Mouse (Mus musculus): ENCODE data around the gene Tulp1. TPM values are rescaled to one million over a fixed set of nuclear protein-coding genes. Genes with fewer than 3 reads are reported as not detected.
"Not testable (repeated sequence)": the region's sequence is repeated elsewhere in the genome, so short reads cannot be mapped to it uniquely, and the experiment has no call there.

Tulp1 gene
- polyA plus RNA-seq, 1 experiment from 2014 or later: 1.5 TPM

DNA sequence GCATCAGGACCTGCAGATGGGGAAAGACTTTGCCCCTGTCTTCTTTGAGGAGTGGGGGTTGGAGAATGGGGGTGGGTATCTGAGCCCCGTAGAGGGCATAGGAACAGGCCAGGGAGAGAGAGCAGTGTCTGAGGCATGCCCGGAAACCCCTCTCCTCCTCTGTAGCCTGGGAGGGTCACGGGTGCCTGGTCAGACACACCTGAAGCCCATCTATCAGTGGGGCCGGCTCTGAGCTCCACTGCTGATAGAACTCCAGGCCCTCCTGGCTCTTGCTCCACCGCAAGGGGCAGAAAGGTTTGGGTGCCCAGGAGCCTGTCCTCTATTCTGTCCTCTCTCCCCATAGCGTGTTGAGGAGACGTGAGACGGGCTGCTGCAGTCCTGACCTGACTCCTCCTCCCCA is 39.3 kb downstream of the Tulp1 start:
- H3K4me2 ChIP-seq: no peak overlapping the region
- no peaks in the 10 kb centered on the region for H3K9me3 ChIP-seq (replicated peaks)
- no peak overlapping the region for H3K9ac ChIP-seq (replicated peaks)
- peaks cover 24% of the 10 kb centered on the region for H3K4me1 ChIP-seq
- no peak overlapping the region for H3K4me3 ChIP-seq (replicated peaks)
- H3K36me3 ChIP-seq: peaks cover 9% of the 10 kb centered on the region; the same call in 1 of the 2 replicates
- no peaks in the 10 kb centered on the region for H3K27me3 ChIP-seq (replicated peaks)
- no peak for ATAC-seq (ENCODE audit: low FRiP score)
- 95% methylated on average over 8 of the region's 8 CpGs for WGBS
- H3K27ac ChIP-seq (replicated peaks): no peak overlapping the region

- not testable (repeated sequence) for H3K4me3 ChIP-seq (replicated peaks); H3K36me3 ChIP-seq; H3K4me2 ChIP-seq; H3K27ac ChIP-seq (replicated peaks); H3K9ac ChIP-seq (replicated peaks); ATAC-seq (ENCODE audit: low FRiP score); H3K9me3 ChIP-seq (replicated peaks); H3K27me3 ChIP-seq (replicated peaks)
- 91% methylated on average over 7 of the region's 7 CpGs for WGBS
- peaks cover 14% of the 10 kb centered on the region for H3K4me1 ChIP-seq
Measured at GRCm38 (mm10) chr17:28324416-28324815, 40.6 kb downstream of the Tulp1 start.

DNA sequence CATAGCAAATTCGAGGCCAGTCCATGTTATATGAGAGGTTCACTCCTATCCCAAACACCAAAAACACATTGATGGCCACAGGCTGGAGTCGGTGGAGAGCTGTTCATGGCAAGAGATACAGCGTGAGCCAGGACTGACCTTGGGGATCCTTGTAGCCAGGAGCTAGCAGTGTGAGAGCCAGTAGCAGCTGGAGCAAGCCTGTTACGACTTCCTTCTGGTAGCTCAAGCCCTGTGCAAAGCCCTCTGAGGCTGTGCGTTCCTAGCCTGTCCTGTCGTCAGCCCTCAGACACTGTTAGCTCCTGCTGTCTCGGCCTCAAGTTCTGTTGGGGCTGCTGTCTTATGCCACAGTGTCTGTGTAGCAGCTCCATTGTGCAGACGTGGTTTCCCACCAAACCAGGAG is 41.2 kb downstream of the Tulp1 start:
- no peak for ATAC-seq (ENCODE audit: low FRiP score)
- no peaks in the 10 kb centered on the region for H3K27me3 ChIP-seq (replicated peaks)
- no peak overlapping the region for H3K27ac ChIP-seq (replicated peaks)
- no peak overlapping the region for H3K4me3 ChIP-seq (replicated peaks)
- H3K9me3 ChIP-seq (replicated peaks): no peaks in the 10 kb centered on the region
- peaks cover 6% of the 10 kb centered on the region for H3K36me3 ChIP-seq
- no peak overlapping the region for H3K4me2 ChIP-seq
- no peak overlapping the region for H3K9ac ChIP-seq (replicated peaks)
- 94% methylated on average over 8 of the region's 8 CpGs for WGBS
- H3K4me1 ChIP-seq: peaks cover 10% of the 10 kb centered on the region

DNA sequence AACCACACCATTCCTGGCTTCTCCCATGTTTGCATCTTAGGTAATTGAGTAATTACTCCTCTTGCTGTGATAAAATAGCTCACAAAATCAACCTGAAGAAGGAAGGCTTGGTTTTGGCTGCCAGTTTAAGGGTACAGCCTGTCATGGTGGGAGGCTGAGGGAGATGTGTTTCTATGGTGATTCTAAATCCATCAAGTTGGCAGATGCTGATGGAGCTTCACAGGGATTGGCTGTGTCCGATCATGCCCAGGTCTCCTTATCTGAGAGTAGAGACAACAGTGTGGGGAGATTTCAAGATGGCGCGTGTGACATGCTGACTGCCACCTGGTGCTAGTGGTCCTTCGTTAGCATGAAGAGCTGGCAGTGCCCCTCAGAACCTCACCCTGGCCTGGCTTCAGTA is 43.3 kb downstream of the Tulp1 start:
- ATAC-seq (ENCODE audit: low FRiP score): no peak
- Histone ChIP-seq H3K36me3 (peaks cover 19% of the 10 kb centered on the region), H3K27ac (replicated peaks) (no peak overlapping the region), H3K9me3 (replicated peaks) (no peaks in the 10 kb centered on the region), H3K9ac (replicated peaks) (no peak overlapping the region), H3K4me1 (no peaks in the 10 kb centered on the region), H3K4me2 (no peak overlapping the region), H3K4me3 (replicated peaks) (no peak overlapping the region), H3K27me3 (replicated peaks) (no peaks in the 10 kb centered on the region)
- 96% methylated on average over 4 of the region's 4 CpGs for WGBS

DNA sequence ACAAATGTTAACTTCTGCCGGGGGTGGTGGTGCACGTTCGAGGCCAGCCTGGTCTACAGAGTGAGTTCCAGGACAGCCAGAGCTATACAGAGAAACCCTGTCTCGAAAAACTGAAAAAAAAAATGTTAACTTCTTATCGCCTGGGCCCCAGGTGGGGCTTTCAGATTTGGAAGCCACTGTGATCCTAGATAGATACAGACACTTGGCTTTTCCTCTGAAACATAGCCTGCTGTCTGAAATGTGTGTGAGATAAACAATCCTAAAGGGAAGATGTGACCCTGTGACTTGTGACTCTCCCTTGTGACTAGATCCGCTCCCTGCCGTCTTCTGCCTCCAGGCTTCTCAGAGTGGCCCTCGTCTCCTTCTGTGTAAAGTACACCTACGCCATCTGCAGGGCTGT is 47.3 kb downstream of the Tulp1 start:
- Histone ChIP-seq H3K4me2 (no peak overlapping the region), H3K9ac (replicated peaks) (no peak overlapping the region), H3K4me1 (peaks cover 28% of the 10 kb centered on the region), H3K9me3 (replicated peaks) (no peaks in the 10 kb centered on the region), H3K36me3 (peaks cover 19% of the 10 kb centered on the region), H3K4me3 (replicated peaks) (no peak overlapping the region), H3K27ac (replicated peaks) (no peak overlapping the region), H3K27me3 (replicated peaks) (no peaks in the 10 kb centered on the region)
- WGBS: 92% methylated on average over 9 of the region's 9 CpGs
- ATAC-seq (ENCODE audit: low FRiP score): no peak

DNA sequence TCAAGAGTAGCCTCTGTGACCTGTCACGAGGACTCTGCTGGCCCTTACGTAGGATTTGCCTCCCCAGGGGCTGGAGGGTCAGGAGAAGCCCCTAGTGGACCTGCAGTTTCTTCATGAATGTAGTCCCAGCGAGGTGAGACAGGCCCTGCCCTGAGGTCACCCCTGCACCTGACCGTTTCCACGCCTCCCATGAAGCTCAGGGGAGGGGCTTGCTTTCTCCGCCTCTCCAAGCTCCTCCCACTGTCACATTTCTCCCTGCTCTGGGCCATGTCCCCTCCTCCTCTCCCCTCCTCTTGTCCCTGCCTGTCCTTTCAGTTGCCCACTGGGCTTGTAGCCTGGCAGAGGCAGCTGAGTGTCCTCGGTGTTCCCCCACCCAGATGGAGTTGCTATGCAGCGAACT is 47.9 kb downstream of the Tulp1 start:
- Histone ChIP-seq H3K4me1 (peaks cover 32% of the 10 kb centered on the region), H3K9me3 (replicated peaks) (no peaks in the 10 kb centered on the region), H3K4me3 (replicated peaks) (no peak overlapping the region), H3K36me3 (peaks cover 19% of the 10 kb centered on the region), H3K27me3 (replicated peaks) (no peaks in the 10 kb centered on the region), H3K27ac (replicated peaks) (no peak overlapping the region), H3K4me2 (no peak overlapping the region), H3K9ac (replicated peaks) (no peak overlapping the region)
- WGBS: 61% methylated on average over 8 of the region's 8 CpGs
- no peak for ATAC-seq (ENCODE audit: low FRiP score)

GRCm38 (mm10) chr17:28316476-28316875 is 48.5 kb downstream of the Tulp1 start:
- H3K9me3 ChIP-seq (replicated peaks): no peaks in the 10 kb centered on the region
- H3K4me3 ChIP-seq (replicated peaks): no peak overlapping the region
- no peak overlapping the region for H3K4me2 ChIP-seq
- WGBS: 91% methylated on average over 9 of the region's 9 CpGs
- no peak overlapping the region for H3K27ac ChIP-seq (replicated peaks)
- no peaks in the 10 kb centered on the region for H3K27me3 ChIP-seq (replicated peaks)
- peaks cover 32% of the 10 kb centered on the region for H3K4me1 ChIP-seq
- no peak overlapping the region for H3K9ac ChIP-seq (replicated peaks)
- peaks cover 19% of the 10 kb centered on the region for H3K36me3 ChIP-seq
- ATAC-seq (ENCODE audit: low FRiP score): no peak

GRCm38 (mm10) chr17:28315611-28316160 is 49.3 kb downstream of the Tulp1 start:
- Histone ChIP-seq H3K36me3 (peaks cover 19% of the 10 kb centered on the region), H3K27ac (replicated peaks) (no peak overlapping the region), H3K4me2 (no peak overlapping the region), H3K27me3 (replicated peaks) (no peaks in the 10 kb centered on the region), H3K9me3 (replicated peaks) (no peaks in the 10 kb centered on the region), H3K4me1 (peaks cover 32% of the 10 kb centered on the region), H3K9ac (replicated peaks) (no peak overlapping the region), H3K4me3 (replicated peaks) (no peak overlapping the region)
- WGBS: 86% methylated on average over 20 of the region's 20 CpGs
- no peak for ATAC-seq (ENCODE audit: low FRiP score)

- WGBS: 2% methylated on average over 11 of the region's 11 CpGs
- Histone ChIP-seq H3K4me3 (replicated peaks) (peak overlapping the region; percentile 74), H3K9me3 (replicated peaks) (no peaks in the 10 kb centered on the region), H3K27ac (replicated peaks) (peak overlapping the region; percentile 87), H3K4me1 (peaks cover 32% of the 10 kb centered on the region), H3K4me2 (peak overlapping the region; percentile 69), H3K36me3 (peaks cover 14% of the 10 kb centered on the region), H3K9ac (replicated peaks) (peak overlapping the region; percentile 81), H3K27me3 (replicated peaks) (no peaks in the 10 kb centered on the region)
- peak; percentile 43 for ATAC-seq (ENCODE audit: low FRiP score)
Measured at GRCm38 (mm10) chr17:28313880-28314225, 51.2 kb downstream of the Tulp1 start.

GRCm38 (mm10) chr17:28313212-28313879 is 51.7 kb downstream of the Tulp1 start, which contains the start of gene Fance:
Gene Fance (plus strand): TSS chr17:28313519.
- Histone ChIP-seq H3K9me3 (replicated peaks) (no peaks in the 10 kb centered on the region), H3K36me3 (peaks cover 12% of the 10 kb centered on the region), H3K4me3 (replicated peaks) (peak within 1 kb of the TSS; percentile 74), H3K9ac (replicated peaks) (peak within 1 kb of the TSS; percentile 81), H3K4me2 (peak within 1 kb of the TSS; percentile 69), H3K4me1 (peaks cover 35% of the 10 kb centered on the region), H3K27me3 (replicated peaks) (no peaks in the 10 kb centered on the region), H3K27ac (replicated peaks) (peak within 1 kb of the TSS; percentile 87)
- peak; percentile 99 for ATAC-seq (ENCODE audit: low FRiP score)
- under 1% methylated on average over 69 of the region's 69 CpGs for WGBS

DNA sequence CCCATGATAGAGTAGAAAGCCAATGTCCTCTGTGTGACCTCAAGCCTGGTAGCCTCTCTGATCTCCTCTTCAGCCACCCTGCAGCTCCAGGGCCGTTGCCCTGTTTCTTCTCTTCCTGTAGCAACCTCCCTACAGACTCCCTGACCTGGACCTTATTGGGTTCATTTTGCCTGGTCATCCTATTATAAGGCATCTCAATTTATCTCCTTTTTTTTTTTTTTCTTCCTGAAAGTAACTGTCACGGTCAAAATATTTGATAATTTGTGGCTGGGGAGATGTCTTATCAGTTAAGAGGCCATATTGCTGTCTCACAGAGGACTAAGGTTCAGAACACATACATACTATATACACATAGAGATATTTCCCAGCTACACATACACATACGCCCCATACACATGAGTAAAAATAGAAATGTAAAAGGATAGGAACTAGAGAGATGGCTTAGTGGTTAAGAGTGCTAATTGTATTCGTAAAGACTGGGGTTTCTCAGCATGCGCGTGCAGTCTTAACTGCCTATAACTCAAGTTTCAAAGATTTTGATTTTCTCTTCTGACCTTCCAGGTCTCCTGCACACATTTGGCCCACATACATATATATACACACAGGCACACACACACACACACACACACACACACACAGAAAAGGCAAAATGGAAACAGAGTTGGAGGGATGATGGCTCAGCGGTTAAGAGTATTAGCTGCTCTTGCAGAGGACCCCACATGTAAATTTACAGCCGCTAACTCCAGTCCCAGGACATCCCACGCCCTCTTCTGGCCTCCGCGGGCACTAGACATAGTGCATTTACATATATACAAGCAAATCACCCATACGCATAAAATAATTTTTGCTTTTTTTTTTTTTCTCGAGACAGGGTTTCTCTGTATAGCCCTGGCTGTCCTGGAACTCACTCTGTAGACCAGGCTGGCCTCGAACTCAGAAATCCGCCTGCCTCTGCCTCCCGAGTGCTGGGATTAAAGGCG is 52.5 kb downstream of the Tulp1 start:
- 31% methylated on average over 17 of the region's 17 CpGs for WGBS
- Histone ChIP-seq H3K9me3 (replicated peaks) (no peaks in the 10 kb centered on the region), H3K36me3 (peaks cover 7% of the 10 kb centered on the region), H3K4me1 (peaks cover 35% of the 10 kb centered on the region), H3K9ac (replicated peaks) (peak overlapping the region; percentile 38; the same call in 1 of the 2 replicates), H3K4me3 (replicated peaks) (peak overlapping the region; percentile 74), H3K27me3 (replicated peaks) (no peaks in the 10 kb centered on the region), H3K4me2 (peak overlapping the region; percentile 69), H3K27ac (replicated peaks) (peak overlapping the region; percentile 87)
- peak; percentile 15 for ATAC-seq (ENCODE audit: low FRiP score)

Measured in neural tube, embryonic 15.5 days (tissue).